Mouse (Mus musculus) ES-Bruce4 (cell line): ENCODE results near the gene Tomm70a.

Source experiments
- CTCF ChIP-seq: IDR thresholded peaks from one replicate; pipeline ENCODE4 v1.8.1; 2011; ENCODE audit warnings: low read depth, low read length
- EP300 ChIP-seq: IDR thresholded peaks from 2 replicates; pipeline ENCODE4 v1.6.1; 2011; ENCODE audit warnings: low read depth, low read length; ENCODE audit not compliant: insufficient read depth
- POLR2A ChIP-seq: IDR thresholded peaks from one replicate; pipeline ENCODE4 v1.8.1; 2011; ENCODE audit warnings: low read length; ENCODE audit not compliant: insufficient read depth

DNA sequence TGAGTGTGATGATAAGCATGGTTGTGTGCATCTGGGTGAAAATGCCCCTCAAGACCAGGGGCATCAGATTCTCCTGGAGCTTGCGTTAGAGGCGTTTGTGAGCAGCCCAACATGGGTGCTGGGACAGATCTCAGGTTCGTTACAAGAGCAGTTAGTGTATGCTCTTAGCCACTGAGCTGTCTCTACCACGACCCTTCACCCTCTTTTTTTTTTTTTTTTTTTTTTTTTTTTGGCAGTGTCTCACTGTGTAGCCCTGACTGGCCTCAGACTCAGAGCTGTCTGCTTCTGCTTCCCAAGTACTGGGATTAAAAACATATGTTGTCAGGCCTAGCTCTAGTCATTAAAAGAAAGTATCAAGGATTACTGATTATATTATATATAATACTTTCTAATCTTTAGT, 4.8 kb downstream of the Tomm70a start:
- no peak for TF ChIP-seq EP300
- no peak for TF ChIP-seq CTCF
- no peak for TF ChIP-seq POLR2A
